Mouse (Mus musculus): ENCODE data around the gene Hspa5.

DNA sequence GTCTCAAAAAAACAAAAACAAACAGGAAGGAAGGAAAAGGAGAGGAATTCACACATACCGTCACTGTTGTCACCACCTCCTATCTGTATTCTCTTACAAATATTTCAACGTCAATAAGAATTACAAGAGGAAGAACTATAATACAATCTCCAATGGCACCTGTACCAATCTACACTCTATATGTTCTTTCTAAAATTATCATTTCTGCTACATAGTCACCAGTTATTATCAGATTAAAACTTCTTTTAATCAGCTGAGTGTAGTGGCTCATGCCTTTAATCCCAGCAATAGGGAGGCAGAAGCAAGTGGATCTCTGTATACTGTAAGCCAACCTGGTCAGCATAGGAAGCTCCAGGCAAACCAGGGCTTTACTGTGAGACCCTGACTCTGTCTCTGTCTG lies 21.5 kb upstream of the Hspa5 start:
- TF ChIP-seq CTCF (IDR thresholded peaks at IDR 0.05; ENCODE audit: low read depth, low read length) (no peak), POLR2A (IDR thresholded peaks at IDR 0.05; ENCODE audit: insufficient read depth, low read length) (no peak)
